Mouse (Mus musculus): Measurements from ENCODE around the gene Arhgap33. TPM values are rescaled to one million over a fixed set of nuclear protein-coding genes. Genes with fewer than 3 reads are reported as not detected.

Arhgap33 gene
- polyA plus RNA-seq, 1 experiment from 2014 or later, result 5.6 TPM

Small RNA genes lying within 50 kb of the gene (microRNA-seq; reads per million reads assigned to microRNA genes)
- gene Gm38670, result 0.99 reads per million

Other genes with a start within 250 kb of the Arhgap33 start
- gene Clip3, start 243.3 kb downstream of the Arhgap33 start, polyA plus RNA-seq (2015; fragmentation: Nextera tagmentation; extraction: Ambion mirVana), result 21.4 and 22.6 TPM in 2 replicates
- 64.4 and 64.7 TPM in 2 replicates for gene Alkbh6, start 226.3 kb downstream of the Arhgap33 start, polyA plus RNA-seq (2015; fragmentation: Nextera tagmentation; extraction: Ambion mirVana)
- 54.0 and 54.3 TPM in 2 replicates for gene Syne4, start 220.3 kb downstream of the Arhgap33 start, polyA plus RNA-seq (2015; fragmentation: Nextera tagmentation; extraction: Ambion mirVana)
- 1.2 TPM in 1 of 2 replicates, not detected in the other for gene E130208F15Rik, start 213.3 kb downstream of the Arhgap33 start, polyA plus RNA-seq (2015; fragmentation: Nextera tagmentation; extraction: Ambion mirVana)
- 12.1 and 14.6 TPM in 2 replicates for gene Sdhaf1, start 211.2 kb downstream of the Arhgap33 start, polyA plus RNA-seq (2015; fragmentation: Nextera tagmentation; extraction: Ambion mirVana)
- gene Lrfn3, start 172.3 kb downstream of the Arhgap33 start, polyA plus RNA-seq (2015; fragmentation: Nextera tagmentation; extraction: Ambion mirVana), result 4.0 and 4.6 TPM in 2 replicates
- 71.0 and 75.8 TPM in 2 replicates for gene Tyrobp, start 121.3 kb downstream of the Arhgap33 start, polyA plus RNA-seq (2015; fragmentation: Nextera tagmentation; extraction: Ambion mirVana)
- gene Hcst, start 115.2 kb downstream of the Arhgap33 start, polyA plus RNA-seq (2015; fragmentation: Nextera tagmentation; extraction: Ambion mirVana), result 1.9 and 2.0 TPM in 2 replicates
- gene Nfkbid, start 113.3 kb downstream of the Arhgap33 start, polyA plus RNA-seq (2015; fragmentation: Nextera tagmentation; extraction: Ambion mirVana), result 1.5 and 2.0 TPM in 2 replicates
- gene Aplp1, start 89.5 kb downstream of the Arhgap33 start, polyA plus RNA-seq (2015; fragmentation: Nextera tagmentation; extraction: Ambion mirVana), result 29.2 and 33.0 TPM in 2 replicates
- 1.4 and 1.9 TPM in 2 replicates for gene Kirrel2, start 77.4 kb downstream of the Arhgap33 start, polyA plus RNA-seq (2015; fragmentation: Nextera tagmentation; extraction: Ambion mirVana)
- gene Nphs1, start 76.7 kb downstream of the Arhgap33 start, polyA plus RNA-seq (2015; fragmentation: Nextera tagmentation; extraction: Ambion mirVana), result 3.4 and 4.2 TPM in 2 replicates
- 3.6 and 4.0 TPM in 2 replicates for gene Prodh2, start 41.4 kb downstream of the Arhgap33 start, polyA plus RNA-seq (2015; fragmentation: Nextera tagmentation; extraction: Ambion mirVana)
- gene Hspb6, start 17.1 kb upstream of the Arhgap33 start, polyA plus RNA-seq (2015; fragmentation: Nextera tagmentation; extraction: Ambion mirVana), result 69.8 and 72.4 TPM in 2 replicates
- gene Proser3, start 17.2 kb upstream of the Arhgap33 start, polyA plus RNA-seq (2015; fragmentation: Nextera tagmentation; extraction: Ambion mirVana), result 10.3 and 12.6 TPM in 2 replicates
- gene Lin37, start 24.8 kb upstream of the Arhgap33 start, polyA plus RNA-seq (2015; fragmentation: Nextera tagmentation; extraction: Ambion mirVana), result 53.8 and 58.5 TPM in 2 replicates
- gene U2af1l4, start 28.2 kb upstream of the Arhgap33 start, polyA plus RNA-seq (2015; fragmentation: Nextera tagmentation; extraction: Ambion mirVana), result 73.4 and 80.7 TPM in 2 replicates
- 12.6 and 14.6 TPM in 2 replicates for gene Gm49396, start 28.3 kb upstream of the Arhgap33 start, polyA plus RNA-seq (2015; fragmentation: Nextera tagmentation; extraction: Ambion mirVana)
- gene Psenen, start 28.6 kb upstream of the Arhgap33 start, polyA plus RNA-seq (2015; fragmentation: Nextera tagmentation; extraction: Ambion mirVana), result 137 and 156 TPM in 2 replicates
- gene Igflr1, start 30.4 kb upstream of the Arhgap33 start, polyA plus RNA-seq (2015; fragmentation: Nextera tagmentation; extraction: Ambion mirVana), result 3.6 and 4.1 TPM in 2 replicates
- 6.5 and 7.9 TPM in 2 replicates for gene Kmt2b, start 53.7 kb upstream of the Arhgap33 start, polyA plus RNA-seq (2015; fragmentation: Nextera tagmentation; extraction: Ambion mirVana)
- 1.3 and 1.4 TPM in 2 replicates for gene Zbtb32, start 63.8 kb upstream of the Arhgap33 start, polyA plus RNA-seq (2015; fragmentation: Nextera tagmentation; extraction: Ambion mirVana)
- gene Upk1a, start 77.8 kb upstream of the Arhgap33 start, polyA plus RNA-seq (2015; fragmentation: Nextera tagmentation; extraction: Ambion mirVana), result 4.7 and 9.5 TPM in 2 replicates
- gene Cox6b1, start 91.1 kb upstream of the Arhgap33 start, polyA plus RNA-seq (2015; fragmentation: Nextera tagmentation; extraction: Ambion mirVana), result 1,000 and 1,051 TPM in 2 replicates
- 0.13 TPM in 1 of 2 replicates, not detected in the other for gene Etv2, start 100.8 kb upstream of the Arhgap33 start, polyA plus RNA-seq (2015; fragmentation: Nextera tagmentation; extraction: Ambion mirVana)
- 78.5 and 83.7 TPM in 2 replicates for gene Rbm42, start 115.3 kb upstream of the Arhgap33 start, polyA plus RNA-seq (2015; fragmentation: Nextera tagmentation; extraction: Ambion mirVana)
- gene Haus5, start 129.9 kb upstream of the Arhgap33 start, polyA plus RNA-seq (2015; fragmentation: Nextera tagmentation; extraction: Ambion mirVana), result 36.9 and 41.7 TPM in 2 replicates
- gene Pmis2, start 136.5 kb upstream of the Arhgap33 start, polyA plus RNA-seq (2015; fragmentation: Nextera tagmentation; extraction: Ambion mirVana), result not detected in 2 replicates
- 5.5 and 6.2 TPM in 2 replicates for gene 2200002J24Rik, start 163.9 kb upstream of the Arhgap33 start, polyA plus RNA-seq (2015; fragmentation: Nextera tagmentation; extraction: Ambion mirVana)
- 22.3 and 44.6 TPM in 2 replicates for gene Atp4a, start 177.1 kb upstream of the Arhgap33 start, polyA plus RNA-seq (2015; fragmentation: Nextera tagmentation; extraction: Ambion mirVana)
- 215 and 232 TPM in 2 replicates for gene Tmem147, start 194.5 kb upstream of the Arhgap33 start, polyA plus RNA-seq (2015; fragmentation: Nextera tagmentation; extraction: Ambion mirVana)
- gene Gapdhs, start 208.6 kb upstream of the Arhgap33 start, polyA plus RNA-seq (2015; fragmentation: Nextera tagmentation; extraction: Ambion mirVana), result 0.28 and 0.40 TPM in 2 replicates
- 62.5 and 98.8 TPM in 2 replicates for gene Sbsn, start 216.4 kb upstream of the Arhgap33 start, polyA plus RNA-seq (2015; fragmentation: Nextera tagmentation; extraction: Ambion mirVana)
- 391 and 628 TPM in 2 replicates for gene Dmkn, start 228.7 kb upstream of the Arhgap33 start, polyA plus RNA-seq (2015; fragmentation: Nextera tagmentation; extraction: Ambion mirVana)

Data from stomach, embryonic 16.5 days (tissue).